Mouse (Mus musculus): ENCODE results near the gene Olfr1012. TPM values are rescaled to one million over a fixed set of nuclear protein-coding genes. Genes with fewer than 3 reads are reported as not detected.

The Olfr1012 gene
- polyA plus RNA-seq (2011; ENCODE audit: insufficient read depth, insufficient read length, low replicate concordance, missing spikeins) = not detected in 2 replicates

DNA sequence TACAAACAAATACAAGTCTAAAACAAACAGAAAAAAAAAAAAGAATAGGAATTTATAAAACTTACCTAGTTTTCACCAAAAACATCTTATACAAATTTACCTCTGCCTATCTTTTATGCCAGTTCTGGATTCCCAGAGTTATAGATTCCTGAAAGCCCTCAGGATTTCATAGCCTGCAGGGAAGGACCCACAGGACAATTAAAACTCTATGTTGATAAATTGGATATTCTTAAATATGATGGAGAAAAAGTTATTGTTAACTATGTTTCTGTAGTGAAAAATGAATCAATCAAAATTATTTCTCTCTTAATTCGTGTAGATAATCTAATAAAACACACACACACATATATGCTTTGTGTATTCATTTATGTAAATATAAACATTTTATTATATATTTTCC lies at the start of gene Olfr1012:
TSS of gene Olfr1012 (minus strand) at position 101 of the 400 bp plus-strand sequence.
- Histone ChIP-seq H3K4me3 (replicated peaks; ENCODE audit: control insufficient read depth, low read depth, low read length) (no peak within 1 kb of the TSS), H3K4me1 (ENCODE audit: control insufficient read depth, insufficient read depth, low read length) (no peaks in the 10 kb centered on the region), H3K27ac (ENCODE audit: control insufficient read depth, insufficient read depth, low read depth, low read length, poor library complexity) (no peak within 1 kb of the TSS)
- no peak for TF ChIP-seq POLR2A (IDR thresholded peaks at IDR 0.05; ENCODE audit: borderline replicate concordance, control insufficient read depth, low read depth, low read length)
- TF ChIP-seq CTCF (IDR thresholded peaks at IDR 0.05; ENCODE audit: control insufficient read depth, insufficient read depth, low read length) = no peak
- 55% methylated on average over 1 of the region's 1 CpGs for WGBS

DNA sequence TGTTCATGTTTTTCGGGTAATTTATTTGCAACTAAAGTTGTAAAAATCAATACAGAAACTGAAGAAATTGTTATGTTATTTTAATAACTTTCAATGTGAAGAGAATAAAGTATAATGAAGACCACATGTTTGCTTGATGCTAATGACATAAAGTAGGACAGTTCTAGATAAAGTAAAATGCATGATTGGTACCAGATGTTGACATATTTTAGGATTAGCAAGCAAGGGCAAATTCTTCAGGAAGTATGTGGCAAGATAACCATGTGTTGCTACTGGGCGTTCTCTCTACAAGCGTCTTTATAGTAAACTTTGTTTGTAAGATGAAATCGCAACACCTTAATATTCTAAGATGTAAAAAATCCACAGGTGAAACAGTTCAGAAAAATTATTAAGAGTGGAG lies 41.9 kb upstream of the Olfr1012 start:
- 83% methylated on average over 4 of the region's 4 CpGs for WGBS

DNA sequence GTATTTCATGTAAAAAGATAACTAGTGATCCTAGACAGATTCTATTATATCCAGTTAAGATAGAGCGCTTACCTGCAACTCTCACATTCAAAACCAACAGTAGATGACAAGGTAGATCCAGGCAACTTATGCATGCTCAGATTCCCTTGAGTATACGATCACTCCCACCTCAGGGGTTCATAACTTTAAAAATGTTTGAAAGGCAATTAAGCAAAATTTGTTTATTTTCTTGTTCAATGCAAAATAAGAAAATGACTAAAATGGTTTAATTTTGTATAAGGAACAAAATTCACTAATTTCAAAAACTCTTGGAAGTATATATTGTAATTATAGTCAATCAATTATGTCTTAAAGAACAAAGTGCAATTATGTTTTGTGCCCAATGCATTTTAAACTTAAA lies 39.9 kb upstream of the Olfr1012 start, which contains the start of gene Olfr1016:
TSS of gene Olfr1016 (minus strand) at position 101 of the 400 bp plus-strand sequence.
- TF ChIP-seq CTCF (IDR thresholded peaks at IDR 0.05; ENCODE audit: control insufficient read depth, insufficient read depth, low read length) = no peak
- no peak for TF ChIP-seq POLR2A (IDR thresholded peaks at IDR 0.05; ENCODE audit: borderline replicate concordance, control insufficient read depth, low read depth, low read length)

More for the DNA sequence above, 41.9 kb upstream of the Olfr1012 start:
- no peak overlapping the region for H3K27ac ChIP-seq (ENCODE audit: control insufficient read depth, insufficient read depth, low read depth, low read length, poor library complexity)
- TF ChIP-seq POLR2A (IDR thresholded peaks at IDR 0.05; ENCODE audit: borderline replicate concordance, control insufficient read depth, low read depth, low read length) (no peak), CTCF (IDR thresholded peaks at IDR 0.05; ENCODE audit: control insufficient read depth, insufficient read depth, low read length) (no peak)
- no peak overlapping the region for H3K4me3 ChIP-seq (replicated peaks; ENCODE audit: control insufficient read depth, low read depth, low read length)
- H3K4me1 ChIP-seq (ENCODE audit: control insufficient read depth, insufficient read depth, low read length) = no peaks in the 10 kb centered on the region

DNA sequence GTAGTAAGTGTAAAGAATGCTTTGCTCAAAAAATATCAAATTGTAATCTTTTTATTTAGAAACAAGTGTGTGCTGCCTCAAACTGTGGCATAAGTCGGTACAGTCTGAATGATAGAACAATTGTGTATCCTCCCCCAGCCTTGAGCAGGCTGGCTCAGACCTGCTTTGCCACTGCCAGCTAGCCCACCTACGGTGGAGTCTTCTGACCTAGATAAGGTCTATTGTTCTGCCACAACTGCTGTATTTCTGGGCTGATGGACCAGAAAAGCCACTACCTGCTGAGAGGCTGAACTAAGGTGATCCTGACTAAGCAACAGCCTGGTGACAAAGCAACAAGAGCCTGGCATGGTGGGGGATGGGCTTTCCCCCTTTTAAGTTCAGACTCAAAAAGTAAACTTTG lies 29.8 kb upstream of the Olfr1012 start:
- 64% methylated on average over 2 of the region's 2 CpGs for WGBS
- Histone ChIP-seq H3K4me1 (ENCODE audit: control insufficient read depth, insufficient read depth, low read length) (no peaks in the 10 kb centered on the region), H3K27ac (ENCODE audit: control insufficient read depth, insufficient read depth, low read depth, low read length, poor library complexity) (no peak overlapping the region), H3K4me3 (replicated peaks; ENCODE audit: control insufficient read depth, low read depth, low read length) (no peak overlapping the region)
- no peak for TF ChIP-seq POLR2A (IDR thresholded peaks at IDR 0.05; ENCODE audit: borderline replicate concordance, control insufficient read depth, low read depth, low read length)

More for the DNA sequence above, 39.9 kb upstream of the Olfr1012 start, which contains the start of gene Olfr1016:
- H3K4me1 ChIP-seq (ENCODE audit: control insufficient read depth, insufficient read depth, low read length) = no peaks in the 10 kb centered on the region
- no peak within 1 kb of the TSS for H3K27ac ChIP-seq (ENCODE audit: control insufficient read depth, insufficient read depth, low read depth, low read length, poor library complexity)
- 76% methylated on average over 2 of the region's 2 CpGs for WGBS
- H3K4me3 ChIP-seq (replicated peaks; ENCODE audit: control insufficient read depth, low read depth, low read length) = no peak within 1 kb of the TSS

DNA sequence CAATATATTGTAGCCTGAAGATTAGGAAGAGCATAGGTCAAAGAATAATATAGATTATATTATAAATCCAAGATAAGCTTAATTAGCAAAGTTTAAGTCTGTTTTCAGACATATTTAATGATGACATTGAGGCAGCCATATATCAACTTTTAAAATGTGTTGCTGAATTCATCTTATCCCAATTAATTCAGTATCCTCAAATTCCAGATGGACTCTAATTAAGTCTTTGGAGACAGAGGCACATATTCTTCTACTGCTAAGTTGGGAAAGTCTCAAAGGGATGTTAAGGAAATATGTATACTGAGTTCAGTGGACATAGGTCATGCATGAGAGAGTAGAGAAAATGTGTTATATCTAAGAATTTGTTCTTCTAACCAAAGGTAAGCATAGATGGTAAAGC lies 19.2 kb upstream of the Olfr1012 start, which contains the start of gene Olfr1015:
TSS of gene Olfr1015 (plus strand) at position 301 of the 400 bp plus-strand sequence.
- no peaks in the 10 kb centered on the region for H3K4me1 ChIP-seq (ENCODE audit: control insufficient read depth, insufficient read depth, low read length)
- no peak within 1 kb of the TSS for H3K27ac ChIP-seq (ENCODE audit: control insufficient read depth, insufficient read depth, low read depth, low read length, poor library complexity)
- no peak for TF ChIP-seq POLR2A (IDR thresholded peaks at IDR 0.05; ENCODE audit: borderline replicate concordance, control insufficient read depth, low read depth, low read length)
- TF ChIP-seq CTCF (IDR thresholded peaks at IDR 0.05; ENCODE audit: control insufficient read depth, insufficient read depth, low read length) = no peak
- H3K4me3 ChIP-seq (replicated peaks; ENCODE audit: control insufficient read depth, low read depth, low read length) = no peak within 1 kb of the TSS

DNA sequence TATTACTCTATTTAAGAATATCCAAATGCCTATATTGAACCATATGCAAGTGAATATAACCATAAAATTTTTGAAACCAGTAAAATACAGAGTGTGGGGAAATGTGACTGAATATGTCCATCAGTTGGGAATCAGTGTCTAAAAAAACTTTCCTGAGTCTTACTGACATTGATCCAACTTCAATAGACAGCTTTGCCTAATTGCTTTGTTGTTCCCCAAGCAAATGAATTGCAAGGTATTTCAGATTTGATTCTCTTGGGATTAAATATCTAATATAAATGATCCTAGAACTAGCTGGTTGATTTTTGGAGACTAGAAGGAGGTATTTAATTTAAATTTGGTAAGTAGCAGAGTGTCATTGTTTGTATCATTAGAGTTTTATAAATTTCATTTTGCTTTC lies 9.8 kb upstream of the Olfr1012 start, which contains the start of gene Olfr1014:
TSS of gene Olfr1014 (plus strand) at position 301 of the 400 bp plus-strand sequence.
- Histone ChIP-seq H3K4me3 (replicated peaks; ENCODE audit: control insufficient read depth, low read depth, low read length) (no peak within 1 kb of the TSS), H3K4me1 (ENCODE audit: control insufficient read depth, insufficient read depth, low read length) (no peaks in the 10 kb centered on the region), H3K27ac (ENCODE audit: control insufficient read depth, insufficient read depth, low read depth, low read length, poor library complexity) (no peak within 1 kb of the TSS)
- TF ChIP-seq POLR2A (IDR thresholded peaks at IDR 0.05; ENCODE audit: borderline replicate concordance, control insufficient read depth, low read depth, low read length) = no peak
- TF ChIP-seq CTCF (IDR thresholded peaks at IDR 0.05; ENCODE audit: control insufficient read depth, insufficient read depth, low read length) = no peak

DNA sequence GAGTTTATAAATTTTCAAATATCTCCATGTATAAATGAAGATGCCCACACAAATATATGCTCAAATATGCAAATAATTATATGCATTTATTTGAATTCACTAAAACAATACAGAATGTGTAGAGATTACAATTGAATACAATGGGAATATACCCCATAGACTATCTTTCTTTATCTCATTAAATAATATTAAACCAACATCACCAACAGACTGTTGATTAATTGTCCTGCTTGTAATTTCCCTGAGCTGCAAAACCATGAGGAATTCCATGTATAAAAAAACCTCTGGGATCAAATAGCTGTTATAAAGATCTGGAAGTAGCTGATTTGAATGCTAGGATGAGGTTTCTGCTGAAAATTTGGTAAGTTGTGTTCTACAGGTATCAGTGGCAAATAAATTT lies 4.2 kb upstream of the Olfr1012 start, which contains the start of gene Olfr1013:
TSS of gene Olfr1013 (plus strand) at position 301 of the 400 bp plus-strand sequence.
- TF ChIP-seq POLR2A (IDR thresholded peaks at IDR 0.05; ENCODE audit: borderline replicate concordance, control insufficient read depth, low read depth, low read length) (no peak), CTCF (IDR thresholded peaks at IDR 0.05; ENCODE audit: control insufficient read depth, insufficient read depth, low read length) (no peak)
- no peaks in the 10 kb centered on the region for H3K4me1 ChIP-seq (ENCODE audit: control insufficient read depth, insufficient read depth, low read length)

DNA sequence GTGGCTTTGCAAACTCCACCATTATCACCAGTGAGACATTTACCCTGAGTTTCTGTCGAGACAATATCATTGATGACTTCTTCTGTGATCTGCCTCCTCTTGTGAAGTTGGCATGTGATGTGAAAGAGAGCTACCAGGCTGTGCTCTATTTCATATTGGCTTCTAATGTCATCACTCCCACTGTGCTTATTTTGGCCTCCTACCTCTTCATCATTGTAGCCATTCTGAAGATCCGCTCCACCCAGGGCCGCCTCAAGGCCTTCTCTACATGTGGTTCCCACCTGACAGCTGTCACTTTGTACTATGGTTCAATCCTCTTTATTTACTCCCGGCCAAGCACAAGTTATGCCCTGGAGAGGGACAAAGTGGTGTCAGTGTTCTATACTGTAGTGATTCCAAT lies 8.7 kb downstream of the Olfr1012 start:
- Histone ChIP-seq H3K4me3 (replicated peaks; ENCODE audit: control insufficient read depth, low read depth, low read length) (no peak overlapping the region), H3K27ac (ENCODE audit: control insufficient read depth, insufficient read depth, low read depth, low read length, poor library complexity) (no peak overlapping the region), H3K4me1 (ENCODE audit: control insufficient read depth, insufficient read depth, low read length) (no peaks in the 10 kb centered on the region)
- WGBS = 75% methylated on average over 4 of the region's 4 CpGs
- no peak for TF ChIP-seq CTCF (IDR thresholded peaks at IDR 0.05; ENCODE audit: control insufficient read depth, insufficient read depth, low read length)
- no peak for TF ChIP-seq POLR2A (IDR thresholded peaks at IDR 0.05; ENCODE audit: borderline replicate concordance, control insufficient read depth, low read depth, low read length)

More for the DNA sequence above, 4.2 kb upstream of the Olfr1012 start, which contains the start of gene Olfr1013:
- H3K27ac ChIP-seq (ENCODE audit: control insufficient read depth, insufficient read depth, low read depth, low read length, poor library complexity) = no peak within 1 kb of the TSS
- H3K4me3 ChIP-seq (replicated peaks; ENCODE audit: control insufficient read depth, low read depth, low read length) = no peak within 1 kb of the TSS

DNA sequence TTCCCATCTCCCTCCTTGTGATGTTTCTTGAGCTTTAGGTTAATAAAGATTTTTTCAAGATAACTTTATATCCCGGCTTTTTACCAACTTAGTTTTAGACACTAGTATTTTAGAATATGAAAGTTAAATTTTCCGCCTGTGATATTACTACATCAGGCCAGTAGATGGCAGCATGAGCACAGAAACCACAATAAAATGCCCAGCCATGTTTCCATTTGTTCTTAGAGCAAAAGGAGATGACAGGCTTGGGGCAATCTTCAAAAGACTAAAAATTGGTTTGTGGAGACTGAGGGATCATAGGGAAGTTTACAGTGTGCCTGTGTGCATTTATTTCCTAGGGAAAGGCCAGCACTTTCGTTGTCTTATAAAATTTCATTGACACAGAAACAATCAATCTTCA lies 36.8 kb downstream of the Olfr1012 start:
- H3K27ac ChIP-seq (ENCODE audit: control insufficient read depth, insufficient read depth, low read depth, low read length, poor library complexity) = no peak overlapping the region
- WGBS = 7% methylated on average over 3 of the region's 3 CpGs
- H3K4me1 ChIP-seq (ENCODE audit: control insufficient read depth, insufficient read depth, low read length) = no peaks in the 10 kb centered on the region
- no peak overlapping the region for H3K4me3 ChIP-seq (replicated peaks; ENCODE audit: control insufficient read depth, low read depth, low read length)
- TF ChIP-seq POLR2A (IDR thresholded peaks at IDR 0.05; ENCODE audit: borderline replicate concordance, control insufficient read depth, low read depth, low read length) = no peak
